Mouse (Mus musculus) heart, embryonic 14.5 days (tissue): ENCODE measurements around the gene Psmc3ip. TPM values are rescaled to one million over a fixed set of nuclear protein-coding genes. Genes with fewer than 3 reads are reported as not detected.
A peak's percentile ranks its signal among the peaks of the same experiment; 100 is the strongest.

ENCODE experiments used
- ATAC-seq: fragments of 200-750 bp; cut with Nextera tagmentation; 2 replicates; pipeline ENCODE4 v1.8.0; 2017; ENCODE audit warnings: low read depth, moderate TSS enrichment; ENCODE audit not compliant: insufficient number of reproducible peaks, insufficient read depth, low FRiP score
- H3K27ac ChIP-seq, 2 experiments: fragments of 200-500 bp in 1 of 2; fragments of 300-500 bp in 1 of 2; sonication (generic) in 1 of 2; replicated peaks in 1 of 2; 2 replicates each; pipeline ENCODE4 v1.5.1; 2012 to 2014; ENCODE audit warnings: low read depth in 2 of 2, low read length in 2 of 2, control low read depth in 1 of 2, mild to moderate bottlenecking in 1 of 2, mixed read lengths in 1 of 2; ENCODE audit not compliant: control insufficient read depth in 1 of 2, insufficient read depth in 1 of 2
- H3K27me3 ChIP-seq: fragments of 300-500 bp; sonication (generic); 2 replicates; pipeline ENCODE4 v1.6.1; 2014; ENCODE audit warnings: mild to moderate bottlenecking, low read length, control low read depth; ENCODE audit not compliant: control insufficient read depth, insufficient read depth
- H3K36me3 ChIP-seq: fragments of 300-500 bp; sonication (generic); 2 replicates; pipeline ENCODE4 v1.6.1; 2014; ENCODE audit warnings: mild to moderate bottlenecking, control low read depth, low read length, mixed read lengths; ENCODE audit not compliant: control insufficient read depth, insufficient read depth
- H3K4me1 ChIP-seq, 2 experiments: fragments of 200-500 bp in 1 of 2; fragments of 300-500 bp in 1 of 2; sonication (generic) in 1 of 2; 2 replicates each; pipeline ENCODE4 v1.6.1; 2012 to 2014; ENCODE audit warnings: low read length in 2 of 2, control low read depth in 1 of 2, mixed read lengths in 1 of 2; ENCODE audit not compliant: control insufficient read depth in 2 of 2, insufficient read depth in 2 of 2
- H3K4me2 ChIP-seq: fragments of 300-500 bp; sonication (generic); 2 replicates; pipeline ENCODE4 v1.6.1; 2014; ENCODE audit warnings: mild to moderate bottlenecking, low read length
- H3K4me3 ChIP-seq, 2 experiments: fragments of 200-500 bp in 1 of 2; fragments of 300-500 bp in 1 of 2; sonication (generic) in 1 of 2; 2 replicates each; pipeline ENCODE4 v1.5.1; 2012 to 2014; ENCODE audit warnings: low read length in 2 of 2, mild to moderate bottlenecking in 2 of 2, control low read depth in 1 of 2, low read depth in 1 of 2, moderate library complexity in 1 of 2; ENCODE audit not compliant: control insufficient read depth in 1 of 2, insufficient read depth in 1 of 2
- H3K9ac ChIP-seq: fragments of 300-500 bp; sonication (generic); 2 replicates; pipeline ENCODE4 v1.6.1; 2014; ENCODE audit warnings: mild to moderate bottlenecking, low read length
- H3K9me3 ChIP-seq: fragments of 300-500 bp; sonication (generic); 2 replicates; pipeline ENCODE4 v1.6.1; 2016; ENCODE audit warnings: low read length, control low read depth; ENCODE audit not compliant: control insufficient read depth
- WGBS: fragments of 180-500 bp; shearing (Covaris S2); extraction: QIAGEN DNeasy Blood & Tissue Kit; methylation state at CpG from one replicate; pipeline ENCODE4 v1.1.7; 2014; 5-methylcytosine and 5-hydroxymethylcytosine counted together
- polyA plus RNA-seq: library from polyadenylated mRNA; unstranded; fragments of >200 nt; fragmentation: Nextera tagmentation; extraction: Ambion mirVana; gene quantifications from 2 replicates; pipeline ENCODE4 v1.2.1, GENCODE M21; 2014

Gene Psmc3ip
- polyA plus RNA-seq, 1 experiment from 2014 or later: 22.9 TPM

GRCm38 (mm10) chr11:101089931-101090330 is 5.3 kb downstream of the Psmc3ip start:
- no peak overlapping the region for H3K27ac ChIP-seq
- no peaks in the 10 kb centered on the region for H3K9me3 ChIP-seq
- no peak overlapping the region for H3K4me2 ChIP-seq
- H3K27me3 ChIP-seq: no peaks in the 10 kb centered on the region
- H3K4me3 ChIP-seq: no peak overlapping the region
- no peak overlapping the region for H3K9ac ChIP-seq
- H3K4me1 ChIP-seq: peaks cover 13 to 21% of the 10 kb centered on the region in 2 experiments
- H3K36me3 ChIP-seq: peaks cover 64% of the 10 kb centered on the region
- no peak for ATAC-seq
- 88% methylated on average over 1 of the region's 1 CpGs for WGBS

DNA sequence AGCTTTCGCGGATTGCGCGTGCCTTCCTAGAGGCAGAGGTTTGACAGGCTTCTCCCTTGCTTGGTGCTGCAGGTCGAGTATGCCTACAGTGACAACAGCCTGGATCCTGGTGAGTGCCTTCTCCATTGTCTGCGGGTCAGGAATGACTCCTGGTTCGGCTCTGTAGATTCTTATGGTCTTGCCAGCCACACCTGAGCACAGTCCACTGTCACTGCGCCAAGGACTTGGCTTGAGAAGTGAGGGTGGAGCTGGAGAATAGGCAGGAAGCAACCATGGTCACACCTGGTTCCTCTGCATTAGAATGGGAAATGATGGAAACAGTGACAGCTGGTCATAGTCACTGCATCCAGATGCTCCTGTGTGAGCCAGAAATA is 7.6 kb downstream of the Psmc3ip start:
- ATAC-seq: no peak
- peak overlapping the region; percentile 69 for H3K4me3 ChIP-seq
- H3K9me3 ChIP-seq: no peaks in the 10 kb centered on the region
- H3K36me3 ChIP-seq: peaks cover 59% of the 10 kb centered on the region
- H3K27ac ChIP-seq: peak overlapping the region; percentile 11 to 80; a peak in 3 of 4 replicates
- H3K27me3 ChIP-seq: no peaks in the 10 kb centered on the region
- peak overlapping the region; percentile 90 for H3K4me2 ChIP-seq
- H3K9ac ChIP-seq: peak overlapping the region; percentile 82
- peaks cover 15 to 22% of the 10 kb centered on the region in 2 experiments for H3K4me1 ChIP-seq
- whole genome bisulfite sequencing: 11% methylated on average over 8 of the region's 8 CpGs

DNA sequence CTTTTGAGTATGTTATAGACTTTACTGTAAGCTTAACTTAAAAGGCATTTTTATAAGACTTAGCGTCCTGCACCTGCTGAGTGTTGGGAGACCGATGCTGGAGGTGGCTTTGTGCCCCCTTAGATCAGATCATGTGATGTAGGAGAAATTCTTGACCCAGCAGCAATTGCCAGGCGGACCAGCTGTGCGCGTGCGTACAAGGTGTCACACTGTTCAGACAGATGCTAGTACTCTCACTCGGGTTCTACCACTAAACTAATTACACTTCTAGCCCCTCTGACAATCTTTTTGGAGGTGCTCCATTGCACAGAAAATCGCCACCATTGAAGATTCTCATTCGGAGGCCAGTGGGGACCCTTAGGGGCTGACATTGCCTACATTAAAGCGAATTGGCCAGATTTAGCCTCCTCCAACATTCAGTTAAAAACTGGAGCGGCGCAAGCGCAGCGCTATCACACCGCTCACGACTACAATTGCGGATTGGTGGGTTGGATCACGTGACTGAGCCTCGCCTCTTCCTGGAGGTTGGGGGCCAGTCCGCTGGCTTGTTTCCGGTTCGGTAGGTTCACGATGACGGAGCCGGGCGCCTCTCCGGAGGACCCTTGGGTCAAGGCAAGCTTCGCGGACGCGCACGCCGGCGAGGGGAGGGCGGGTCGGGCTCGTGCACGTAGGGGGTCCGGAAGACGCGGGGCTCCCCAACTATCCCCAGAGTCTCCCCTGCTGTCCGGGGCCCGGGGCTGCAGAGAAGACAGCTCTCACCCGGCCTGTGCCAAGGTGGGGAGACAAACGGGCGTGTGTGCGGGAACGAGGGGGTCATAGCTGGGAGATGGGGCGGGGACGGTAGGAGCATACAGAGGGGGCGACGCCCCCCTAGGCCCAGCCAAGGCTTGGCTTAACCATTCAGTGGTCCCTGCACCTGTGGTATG is 8.2 kb downstream of the Psmc3ip start, which contains the start of gene Mlx:
Mlx (plus strand) TSS at position 522 of the 926 bp plus-strand sequence.
- Histone ChIP-seq H3K9ac (peak within 1 kb of the TSS; percentile 82), H3K27me3 (no peaks in the 10 kb centered on the region), H3K4me1 (peaks cover 16 to 22% of the 10 kb centered on the region in 2 experiments), H3K4me2 (peak within 1 kb of the TSS; percentile 90), H3K36me3 (peaks cover 52% of the 10 kb centered on the region), H3K27ac (peak within 1 kb of the TSS; percentile 80 to 81), H3K4me3 (peak within 1 kb of the TSS; percentile 69), H3K9me3 (no peaks in the 10 kb centered on the region)
- 1% methylated on average over 52 of the region's 52 CpGs for WGBS
- peak; percentile 75 for ATAC-seq

DNA sequence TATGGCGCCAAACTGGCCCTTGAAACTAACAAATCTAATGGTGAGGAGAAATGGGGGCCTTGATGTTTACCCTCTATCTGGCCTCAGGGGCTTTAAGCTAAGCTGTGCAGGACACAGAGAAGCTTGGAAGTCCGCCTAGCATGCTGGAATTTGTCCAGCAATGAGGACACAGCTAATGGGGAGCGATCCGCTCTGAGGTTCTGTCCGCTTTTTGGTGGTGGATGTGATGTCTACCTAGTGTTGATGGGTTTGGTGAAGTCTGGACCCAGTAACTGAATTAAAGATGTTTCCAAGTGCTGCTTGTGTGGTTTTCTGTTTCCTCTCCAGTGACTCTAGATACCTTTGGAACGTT is 8.9 kb downstream of the Psmc3ip start:
- peak overlapping the region; percentile 82 for H3K9ac ChIP-seq

GRCm38 (mm10) chr11:101085617-101086322 is 9.5 kb downstream of the Psmc3ip start:
- Histone ChIP-seq H3K9me3 (no peaks in the 10 kb centered on the region), H3K4me3 (no peak overlapping the region), H3K36me3 (peaks cover 40% of the 10 kb centered on the region), H3K9ac (no peak overlapping the region), H3K4me2 (no peak overlapping the region), H3K27me3 (peaks cover 5% of the 10 kb centered on the region; the same call in 1 of the 2 replicates), H3K4me1 (peaks cover 20 to 22% of the 10 kb centered on the region in 2 experiments), H3K27ac (no peak overlapping the region)
- ATAC-seq: no peak
- WGBS: 89% methylated on average over 18 of the region's 18 CpGs

More for the DNA sequence above, 8.9 kb downstream of the Psmc3ip start:
- ATAC-seq: no peak
- peaks cover 45% of the 10 kb centered on the region for H3K36me3 ChIP-seq
- H3K4me2 ChIP-seq: peak overlapping the region; percentile 90
- H3K4me3 ChIP-seq: peak overlapping the region in 1 of 2 experiments; percentile 69; a peak in 2 of 4 replicates
- no peaks in the 10 kb centered on the region for H3K27me3 ChIP-seq
- WGBS: 75% methylated on average over 6 of the region's 6 CpGs
- H3K27ac ChIP-seq: peak overlapping the region; percentile 80 to 81
- no peaks in the 10 kb centered on the region for H3K9me3 ChIP-seq
- peaks cover 20 to 22% of the 10 kb centered on the region in 2 experiments for H3K4me1 ChIP-seq

DNA sequence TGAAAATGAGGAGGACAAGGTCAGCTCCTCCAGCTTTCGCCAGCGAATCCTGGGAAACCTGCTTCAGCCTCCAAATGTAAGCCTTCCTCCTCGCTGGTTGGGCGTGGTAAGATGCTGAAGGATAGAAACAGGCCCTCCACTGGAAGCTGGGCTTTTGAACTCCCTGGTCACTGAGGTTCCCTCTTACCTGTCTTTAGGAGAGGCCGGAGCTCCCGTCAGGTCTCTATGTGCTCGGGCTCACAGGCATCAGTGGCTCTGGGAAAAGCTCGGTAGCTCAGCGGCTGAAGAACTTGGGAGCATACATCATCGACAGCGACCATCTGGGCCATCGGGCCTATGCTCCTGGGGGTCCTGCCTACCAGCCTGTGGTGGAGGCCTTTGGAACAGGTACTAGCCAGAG is 10.4 kb downstream of the Psmc3ip start:
- no peak overlapping the region for H3K27ac ChIP-seq
- H3K9me3 ChIP-seq: no peaks in the 10 kb centered on the region
- H3K36me3 ChIP-seq: peaks cover 30% of the 10 kb centered on the region
- no peak overlapping the region for H3K4me2 ChIP-seq
- H3K4me3 ChIP-seq: no peak overlapping the region
- no peak overlapping the region for H3K9ac ChIP-seq
- 91% methylated on average over 12 of the region's 12 CpGs for WGBS
- H3K4me1 ChIP-seq: peaks cover 20 to 23% of the 10 kb centered on the region in 2 experiments
- no peak for ATAC-seq
- peaks cover 14% of the 10 kb centered on the region for H3K27me3 ChIP-seq

DNA sequence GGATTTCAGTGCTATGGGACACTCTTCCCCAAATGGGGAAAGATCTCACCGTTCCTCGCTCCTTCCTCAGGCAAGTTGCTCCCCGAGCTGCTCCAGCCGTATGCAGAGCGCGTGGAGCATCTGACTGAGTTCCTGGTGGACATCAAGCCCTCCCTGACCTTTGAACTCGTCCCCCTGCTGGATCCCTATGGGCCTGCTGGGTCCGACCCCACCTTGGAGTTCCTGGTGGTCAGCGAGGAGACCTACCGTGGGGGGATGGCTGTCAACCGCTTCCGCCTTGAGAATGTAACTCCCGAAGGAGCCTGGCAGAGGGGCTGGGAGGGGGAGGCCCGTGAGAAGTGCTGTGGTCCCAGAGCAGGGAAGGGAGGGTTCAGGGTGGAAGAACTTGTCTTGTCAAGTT is 11.0 kb downstream of the Psmc3ip start:
- no peak overlapping the region for H3K4me2 ChIP-seq
- H3K4me1 ChIP-seq: peaks cover 20 to 29% of the 10 kb centered on the region in 2 experiments
- H3K27me3 ChIP-seq: peaks cover 20% of the 10 kb centered on the region
- no peak overlapping the region for H3K4me3 ChIP-seq
- H3K36me3 ChIP-seq: peaks cover 25% of the 10 kb centered on the region
- H3K27ac ChIP-seq: no peak overlapping the region
- ATAC-seq: no peak
- H3K9me3 ChIP-seq: no peaks in the 10 kb centered on the region
- H3K9ac ChIP-seq: no peak overlapping the region; the same call in 1 of the 2 replicates
- 83% methylated on average over 14 of the region's 14 CpGs for WGBS
